Mouse (Mus musculus): ENCODE data around the gene Pygo1.

Gene Pygo1

GRCm38 (mm10) chr9:72996167-72996566 lies 70.7 kb downstream of the Pygo1 start:
- no peak for DNase-seq

DNA sequence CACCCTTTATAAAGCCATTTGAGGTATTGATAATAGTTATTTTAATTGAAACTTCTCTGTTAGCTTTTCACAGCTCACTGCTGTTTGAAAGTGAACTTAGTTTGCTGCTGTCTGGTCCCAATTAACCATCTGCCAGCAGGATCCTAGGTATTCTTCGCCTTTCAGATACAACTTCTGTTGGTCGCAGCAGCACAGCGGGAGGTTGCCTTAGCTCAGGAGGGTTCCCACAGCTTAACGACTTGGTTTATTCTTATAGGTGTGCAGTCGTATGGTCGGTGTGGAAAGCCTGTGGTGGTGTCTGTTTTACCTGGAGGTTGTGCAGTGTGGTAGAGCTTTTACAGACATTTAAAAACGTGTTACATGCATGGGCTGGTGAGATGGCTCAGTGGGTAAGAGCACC lies 71.4 kb downstream of the Pygo1 start:
- no peak for DNase-seq

- no peak for DNase-seq
Measured at GRCm38 (mm10) chr9:73000487-73000886, 75.0 kb downstream of the Pygo1 start.

GRCm38 (mm10) chr9:73001314-73002011 lies 76.0 kb downstream of the Pygo1 start:
- DNase-seq = no peak
